Mouse (Mus musculus) small intestine, adult 2 months (tissue): ENCODE results near the gene Slc24a4.

Source experiments
- CTCF ChIP-seq: fragments of 200-500 bp; IDR thresholded peaks from 2 replicates; pipeline ENCODE4 v1.5.1; 2012; ENCODE audit warnings: low read depth, mild to moderate bottlenecking, control low read depth, inconsistent platforms, low read length, moderate library complexity, mixed read lengths; ENCODE audit not compliant: insufficient replicate concordance, insufficient read length; ENCODE audit errors: extremely low read depth
- POLR2A ChIP-seq: fragments of 200-500 bp; IDR thresholded peaks from 2 replicates; pipeline ENCODE4 v1.6.1; 2012; ENCODE audit warnings: low read depth, mild to moderate bottlenecking, control low read depth, inconsistent platforms, low read length, moderate library complexity

DNA sequence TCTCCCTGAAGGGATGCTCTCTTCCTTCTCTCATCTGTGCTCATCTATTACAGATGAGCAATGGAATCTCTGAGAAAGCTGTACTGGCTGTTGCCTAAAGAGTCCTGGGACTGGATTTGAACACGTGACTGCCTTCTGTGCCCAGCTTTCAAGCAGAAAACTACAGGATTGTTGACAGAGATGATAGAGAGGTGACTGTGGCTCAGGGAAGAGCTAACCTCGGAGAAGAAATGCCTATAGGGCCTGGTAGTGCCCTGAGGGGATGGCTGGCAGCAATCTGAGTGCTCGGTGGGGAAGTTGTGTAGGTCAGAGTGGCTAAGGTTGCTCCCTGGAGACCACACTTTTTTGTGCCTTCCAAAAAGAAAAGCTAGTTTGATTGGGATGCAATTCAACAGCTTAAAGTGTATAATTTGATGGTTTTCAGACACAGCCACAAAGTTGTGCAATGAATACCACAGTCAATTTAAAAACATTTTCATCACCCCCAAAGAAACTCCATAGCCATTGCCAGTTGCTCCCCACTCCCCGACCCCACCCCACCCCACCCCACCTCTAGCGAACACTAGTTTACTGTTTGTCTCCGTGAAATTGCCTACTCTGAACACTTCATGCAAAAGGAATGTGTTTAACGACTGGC lies 152.5 kb downstream of the Slc24a4 start:
- TF ChIP-seq POLR2A: no peak
- no peak for TF ChIP-seq CTCF
